Mouse (Mus musculus): ENCODE results near the gene Mrpl23. TPM values are rescaled to one million over a fixed set of nuclear protein-coding genes. Genes with fewer than 3 reads are reported as not detected.

The Mrpl23 gene
- polyA plus RNA-seq, 1 experiment from 2014 or later, result 19.7 TPM

DNA sequence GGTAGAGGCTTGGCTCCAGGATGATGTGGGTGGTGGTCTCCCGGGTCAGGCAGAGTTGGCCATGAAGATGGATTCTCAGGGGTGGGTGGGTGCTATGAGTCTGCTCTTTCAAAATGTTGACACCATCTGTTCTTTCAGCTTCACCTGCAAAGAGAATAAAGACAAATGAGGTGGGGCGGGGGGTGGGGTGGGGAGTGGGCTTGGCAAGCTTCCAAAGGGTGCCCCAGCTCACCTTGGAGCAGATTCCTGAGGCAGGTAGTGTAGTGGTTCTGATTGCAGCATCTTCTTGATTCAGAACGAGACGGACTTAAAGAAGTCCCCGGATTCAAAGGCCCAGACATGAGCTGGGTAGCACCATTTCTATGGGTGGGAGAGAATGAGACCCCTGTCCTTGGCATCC lies 43.5 kb downstream of the Mrpl23 start:
- 64% methylated on average over 5 of the region's 5 CpGs for WGBS
- peaks cover 46% of the 10 kb centered on the region for H3K4me1 ChIP-seq (ENCODE audit: control insufficient read depth, insufficient read depth, low read length)

GRCm38 (mm10) chr7:142576472-142577326 lies 44.2 kb downstream of the Mrpl23 start:
- no peak for DNase-seq (ENCODE audit: low spot score)
- H3K9me3 ChIP-seq (ENCODE audit: control insufficient read depth, low read length), result no peaks in the 10 kb centered on the region; the same call in 1 of the 2 replicates
- H3K4me2 ChIP-seq (ENCODE audit: low read depth, severe bottlenecking), result peak overlapping the region; percentile 41
- ATAC-seq (ENCODE audit: insufficient number of reproducible peaks, low FRiP score, low TSS enrichment, low read depth), result no peak
- 66% methylated on average over 25 of the region's 25 CpGs for WGBS
- H3K27me3 ChIP-seq (ENCODE audit: control insufficient read depth, insufficient read depth, low read length), result no peaks in the 10 kb centered on the region
- H3K4me3 ChIP-seq (ENCODE audit: low read depth, low read length), result peak overlapping the region; percentile 56
- H3K9ac ChIP-seq (ENCODE audit: low read length), result peak overlapping the region; percentile 76
- H3K27ac ChIP-seq (replicated peaks; ENCODE audit: low read depth, low read length), result peak overlapping the region; percentile 88
- peaks cover 39% of the 10 kb centered on the region for H3K4me1 ChIP-seq (ENCODE audit: control insufficient read depth, insufficient read depth, low read length)
- H3K36me3 ChIP-seq (ENCODE audit: control insufficient read depth, insufficient read depth, low read length), result no peaks in the 10 kb centered on the region

More for the DNA sequence above, 43.5 kb downstream of the Mrpl23 start:
- Histone ChIP-seq H3K36me3 (ENCODE audit: control insufficient read depth, insufficient read depth, low read length) (no peaks in the 10 kb centered on the region), H3K9me3 (ENCODE audit: control insufficient read depth, low read length) (no peaks in the 10 kb centered on the region; the same call in 1 of the 2 replicates), H3K27me3 (ENCODE audit: control insufficient read depth, insufficient read depth, low read length) (no peaks in the 10 kb centered on the region), H3K9ac (ENCODE audit: low read length) (peak overlapping the region; percentile 76), H3K27ac (replicated peaks; ENCODE audit: low read depth, low read length) (peak overlapping the region; percentile 88), H3K4me2 (ENCODE audit: low read depth, severe bottlenecking) (peak overlapping the region; percentile 41), H3K4me3 (ENCODE audit: low read depth, low read length) (peak overlapping the region; percentile 56)
- DNase-seq (ENCODE audit: low spot score) (no peak), ATAC-seq (ENCODE audit: insufficient number of reproducible peaks, low FRiP score, low TSS enrichment, low read depth) (no peak)

DNA sequence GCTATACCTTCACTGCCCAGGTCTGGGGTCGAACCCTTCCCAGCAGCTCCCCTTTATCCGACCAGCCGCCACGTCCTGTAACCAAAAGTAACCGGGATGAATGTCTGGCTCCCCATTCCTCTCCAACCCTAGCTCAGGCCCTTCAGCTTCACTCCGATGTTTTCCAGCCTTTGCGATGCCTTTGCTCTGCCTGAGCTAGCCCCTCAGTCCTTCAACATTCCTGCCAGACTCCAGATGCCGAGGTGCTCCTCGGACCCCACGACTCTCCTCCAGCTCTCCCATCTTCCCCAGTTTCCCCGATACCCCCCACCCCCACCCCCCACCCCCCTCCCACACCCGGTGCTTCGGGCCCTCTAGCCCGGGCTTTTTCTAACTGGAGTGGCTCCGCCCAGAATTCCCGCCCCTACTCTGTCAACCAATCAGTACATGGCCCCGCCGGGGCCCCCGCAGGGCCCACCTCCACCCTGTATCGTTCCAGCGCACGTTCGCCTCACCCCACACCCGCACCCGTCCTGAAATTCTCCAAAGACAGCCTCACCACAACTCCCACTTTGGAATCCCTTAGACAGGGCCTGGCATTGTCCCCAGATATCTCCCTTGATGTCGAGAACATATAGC lies 45.4 kb downstream of the Mrpl23 start:
- DNase-seq (ENCODE audit: low spot score), result peak; percentile 80
- Histone ChIP-seq H3K27me3 (ENCODE audit: control insufficient read depth, insufficient read depth, low read length) (no peaks in the 10 kb centered on the region), H3K9me3 (ENCODE audit: control insufficient read depth, low read length) (peaks cover 2% of the 10 kb centered on the region; the same call in 1 of the 2 replicates), H3K36me3 (ENCODE audit: control insufficient read depth, insufficient read depth, low read length) (no peaks in the 10 kb centered on the region), H3K4me3 (ENCODE audit: low read depth, low read length) (peak overlapping the region; percentile 56), H3K4me1 (ENCODE audit: control insufficient read depth, insufficient read depth, low read length) (peaks cover 27% of the 10 kb centered on the region), H3K27ac (replicated peaks; ENCODE audit: low read depth, low read length) (peak overlapping the region; percentile 88), H3K9ac (ENCODE audit: low read length) (peak overlapping the region; percentile 76), H3K4me2 (ENCODE audit: low read depth, severe bottlenecking) (peak overlapping the region; percentile 41)
- ATAC-seq (ENCODE audit: insufficient number of reproducible peaks, low FRiP score, low TSS enrichment, low read depth), result peak; percentile 69
- 44% methylated on average over 22 of the region's 26 CpGs for WGBS

GRCm38 (mm10) chr7:142579069-142579468 lies 46.6 kb downstream of the Mrpl23 start:
- peaks cover 2% of the 10 kb centered on the region; the same call in 1 of the 2 replicates for H3K9me3 ChIP-seq (ENCODE audit: control insufficient read depth, low read length)
- H3K4me1 ChIP-seq (ENCODE audit: control insufficient read depth, insufficient read depth, low read length), result peaks cover 15% of the 10 kb centered on the region
- H3K27me3 ChIP-seq (ENCODE audit: control insufficient read depth, insufficient read depth, low read length), result no peaks in the 10 kb centered on the region
- no peak overlapping the region for H3K4me3 ChIP-seq (ENCODE audit: low read depth, low read length)
- no peak overlapping the region for H3K4me2 ChIP-seq (ENCODE audit: low read depth, severe bottlenecking)
- 47% methylated on average over 5 of the region's 5 CpGs for WGBS
- H3K36me3 ChIP-seq (ENCODE audit: control insufficient read depth, insufficient read depth, low read length), result no peaks in the 10 kb centered on the region
- H3K27ac ChIP-seq (replicated peaks; ENCODE audit: low read depth, low read length), result no peak overlapping the region
- H3K9ac ChIP-seq (ENCODE audit: low read length), result no peak overlapping the region
- ATAC-seq (ENCODE audit: insufficient number of reproducible peaks, low FRiP score, low TSS enrichment, low read depth), result no peak
- no peak for DNase-seq (ENCODE audit: low spot score)

GRCm38 (mm10) chr7:142580121-142580879 lies 47.8 kb downstream of the Mrpl23 start:
- ATAC-seq (ENCODE audit: insufficient number of reproducible peaks, low FRiP score, low TSS enrichment, low read depth), result peak; percentile 14; the same call in 1 of the 2 replicates
- no peak overlapping the region; the same call in 1 of the 2 replicates for H3K9ac ChIP-seq (ENCODE audit: low read length)

DNA sequence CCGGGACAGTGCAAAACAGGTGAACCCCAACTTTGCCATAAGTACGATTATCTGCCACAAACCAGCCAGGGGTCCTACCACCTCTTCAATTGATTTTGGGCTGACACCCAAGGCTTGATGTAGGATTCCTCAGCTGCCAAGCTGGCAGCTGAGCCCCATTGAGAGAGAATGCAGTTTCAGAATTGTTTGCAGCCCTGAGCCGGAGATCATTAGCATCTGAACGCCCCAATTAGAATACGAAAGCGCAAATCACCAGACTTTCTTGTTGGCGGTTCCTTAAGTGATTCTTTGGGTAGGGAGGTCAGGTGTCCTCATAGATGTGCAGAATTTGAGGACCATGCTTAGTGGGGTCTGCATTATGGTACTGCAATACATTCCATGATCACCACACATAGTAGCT lies 48.7 kb downstream of the Mrpl23 start:
- Histone ChIP-seq H3K4me1 (ENCODE audit: control insufficient read depth, insufficient read depth, low read length) (0 out of 2 replicates have a peak, but pooled peaks cover 4% of the 10 kb centered on the region), H3K9ac (ENCODE audit: low read length) (no peak overlapping the region), H3K27ac (replicated peaks; ENCODE audit: low read depth, low read length) (no peak overlapping the region), H3K36me3 (ENCODE audit: control insufficient read depth, insufficient read depth, low read length) (no peaks in the 10 kb centered on the region), H3K4me3 (ENCODE audit: low read depth, low read length) (no peak overlapping the region), H3K27me3 (ENCODE audit: control insufficient read depth, insufficient read depth, low read length) (no peaks in the 10 kb centered on the region), H3K9me3 (ENCODE audit: control insufficient read depth, low read length) (peaks cover 2% of the 10 kb centered on the region; the same call in 1 of the 2 replicates), H3K4me2 (ENCODE audit: low read depth, severe bottlenecking) (no peak overlapping the region)
- WGBS, result 53% methylated on average over 7 of the region's 7 CpGs
- DNase-seq (ENCODE audit: low spot score), result no peak
- no peak for ATAC-seq (ENCODE audit: insufficient number of reproducible peaks, low FRiP score, low TSS enrichment, low read depth)

More at GRCm38 (mm10) chr7:142580121-142580879, 47.8 kb downstream of the Mrpl23 start:
- Histone ChIP-seq H3K4me1 (ENCODE audit: control insufficient read depth, insufficient read depth, low read length) (0 out of 2 replicates have a peak, but pooled peaks cover 4% of the 10 kb centered on the region), H3K9me3 (ENCODE audit: control insufficient read depth, low read length) (peaks cover 2% of the 10 kb centered on the region; the same call in 1 of the 2 replicates), H3K4me3 (ENCODE audit: low read depth, low read length) (peak overlapping the region; percentile 18; the same call in 1 of the 2 replicates), H3K36me3 (ENCODE audit: control insufficient read depth, insufficient read depth, low read length) (no peaks in the 10 kb centered on the region), H3K4me2 (ENCODE audit: low read depth, severe bottlenecking) (peak overlapping the region; percentile 39), H3K27me3 (ENCODE audit: control insufficient read depth, insufficient read depth, low read length) (no peaks in the 10 kb centered on the region), H3K27ac (replicated peaks; ENCODE audit: low read depth, low read length) (no peak overlapping the region)
- 42% methylated on average over 26 of the region's 26 CpGs for WGBS
- DNase-seq (ENCODE audit: low spot score), result peak; percentile 79

GRCm38 (mm10) chr7:142581656-142582228 lies 49.3 kb downstream of the Mrpl23 start:
- ATAC-seq (ENCODE audit: insufficient number of reproducible peaks, low FRiP score, low TSS enrichment, low read depth), result no peak
- H3K9me3 ChIP-seq (ENCODE audit: control insufficient read depth, low read length), result peaks cover 2% of the 10 kb centered on the region; the same call in 1 of the 2 replicates
- no peak overlapping the region for H3K9ac ChIP-seq (ENCODE audit: low read length)
- 54% methylated on average over 20 of the region's 20 CpGs for WGBS
- no peaks in the 10 kb centered on the region for H3K36me3 ChIP-seq (ENCODE audit: control insufficient read depth, insufficient read depth, low read length)
- H3K4me3 ChIP-seq (ENCODE audit: low read depth, low read length), result no peak overlapping the region
- no peaks in the 10 kb centered on the region for H3K27me3 ChIP-seq (ENCODE audit: control insufficient read depth, insufficient read depth, low read length)
- peak; percentile 73 for DNase-seq (ENCODE audit: low spot score)
- H3K27ac ChIP-seq (replicated peaks; ENCODE audit: low read depth, low read length), result no peak overlapping the region
- peak overlapping the region; percentile 27; the same call in 1 of the 2 replicates for H3K4me2 ChIP-seq (ENCODE audit: low read depth, severe bottlenecking)
- H3K4me1 ChIP-seq (ENCODE audit: control insufficient read depth, insufficient read depth, low read length), result 0 out of 2 replicates have a peak, but pooled peaks cover 4% of the 10 kb centered on the region
